Mouse (Mus musculus): ENCODE measurements around the gene Faf1.
A peak's percentile ranks its signal among the peaks of the same experiment; 100 is the strongest.
"Not testable (repeated sequence)": the region's sequence is repeated elsewhere in the genome, so short reads cannot be mapped to it uniquely, and the experiment has no call there.

Gene Faf1

DNA sequence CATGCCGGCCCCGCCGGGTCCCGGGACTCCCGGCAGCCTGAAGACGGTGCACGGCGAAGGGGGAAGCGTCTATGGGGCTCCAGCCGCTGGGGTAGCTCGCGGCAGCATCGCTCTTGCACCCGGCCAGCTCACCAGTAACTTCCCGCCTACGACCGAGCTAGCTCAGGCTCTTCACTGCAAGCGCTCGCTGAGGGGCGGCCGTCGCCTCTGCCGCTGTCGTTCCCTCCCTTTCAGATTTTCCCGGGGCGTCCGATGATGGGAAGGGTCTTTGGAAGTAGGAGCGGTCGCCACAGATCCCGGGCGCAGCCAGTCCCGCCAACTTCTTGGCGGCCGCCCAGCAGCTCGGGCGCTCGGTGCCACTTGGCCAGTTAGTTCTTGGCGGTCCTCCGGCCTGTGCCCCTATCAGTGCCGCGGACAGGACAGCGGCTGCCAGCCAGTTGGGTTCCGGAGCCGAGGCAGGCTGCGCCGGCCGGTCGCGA, 10.4 kb upstream of the Faf1 start:
- DNase-seq = no peak

DNA sequence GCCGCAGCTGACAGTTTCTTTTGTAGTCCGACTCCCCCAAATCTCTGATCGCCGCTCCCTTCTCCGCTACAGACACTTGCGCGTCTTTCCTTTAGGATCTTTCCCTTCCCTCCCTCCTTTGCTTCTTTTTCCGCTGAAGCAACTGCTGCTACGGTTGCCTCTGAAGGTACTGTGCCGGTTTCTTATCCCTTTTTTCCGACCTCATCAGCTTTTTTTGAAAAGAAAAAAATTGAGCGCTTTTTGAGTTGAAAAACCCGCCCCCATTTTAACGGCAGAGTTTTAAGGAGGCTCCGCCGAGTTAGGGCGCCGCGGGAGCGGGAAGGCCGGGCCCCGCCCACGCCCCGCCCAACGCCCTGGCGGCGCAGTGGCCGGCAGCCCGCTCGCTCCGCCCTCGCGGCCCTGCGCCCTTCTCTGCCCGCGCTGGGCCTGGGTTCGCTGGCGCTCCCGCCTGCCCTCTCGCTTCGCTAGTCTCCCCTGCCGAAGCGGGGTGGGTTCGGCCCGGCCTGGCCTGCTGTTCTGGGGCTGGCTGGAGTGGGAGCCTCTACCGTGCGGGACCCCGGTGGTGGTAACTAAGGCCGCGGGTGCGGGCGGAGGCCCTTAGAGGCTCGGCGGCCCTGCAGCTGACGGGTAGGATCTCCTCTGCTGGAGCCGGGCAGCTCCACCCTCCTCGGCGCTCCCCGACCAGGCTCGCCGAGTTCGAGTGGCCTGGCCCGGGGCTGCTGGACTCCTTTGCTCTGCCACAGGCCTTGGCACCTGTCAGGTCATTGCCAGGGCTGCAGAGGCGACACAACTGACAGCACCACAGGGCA, 9.7 kb upstream of the Faf1 start, which contains the start of gene Cdkn2c:
Cdkn2c (minus strand) TSS at position 729 of the 809 bp plus-strand sequence.
- DNase-seq = peak; percentile 93

DNA sequence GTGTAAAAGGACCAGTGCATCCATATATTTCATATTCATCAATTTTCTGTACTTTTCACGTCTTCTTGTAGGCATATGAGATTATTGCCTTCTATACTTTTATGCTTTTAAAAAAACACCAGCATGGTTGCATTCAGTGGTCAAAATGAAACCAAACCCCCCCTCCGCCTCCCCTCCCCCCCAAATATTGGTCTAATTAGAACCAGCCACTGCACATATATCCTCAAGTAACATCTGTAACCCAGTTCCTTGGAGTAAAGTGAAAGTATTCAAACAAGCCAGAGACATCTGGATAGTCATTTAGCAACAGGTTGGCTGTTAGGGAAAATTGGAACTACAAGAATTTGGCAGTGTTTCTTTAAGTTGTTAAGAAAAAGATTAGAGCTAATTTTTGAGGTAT, 8.9 kb upstream of the Faf1 start:
- DNase-seq = no peak

DNA sequence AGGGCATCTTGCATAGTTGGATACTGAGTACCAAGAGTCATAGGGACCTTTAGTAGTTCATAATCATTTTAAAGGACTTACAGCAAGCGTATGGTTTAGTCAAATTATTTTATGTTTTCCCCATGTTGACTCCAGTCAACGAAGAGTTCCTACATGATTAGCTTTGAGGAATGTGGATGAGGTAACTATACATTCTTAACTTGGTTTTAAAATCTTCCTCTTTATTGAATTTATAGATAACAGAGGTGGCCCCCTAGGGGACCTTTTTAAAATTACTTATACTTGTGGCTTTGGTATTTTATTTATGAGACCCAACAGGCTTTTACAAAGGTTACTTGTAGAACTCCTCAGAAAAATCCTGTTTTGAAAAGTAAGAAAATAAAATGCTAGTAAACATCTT, 6.2 kb upstream of the Faf1 start:
- DNase-seq = peak; percentile 45

DNA sequence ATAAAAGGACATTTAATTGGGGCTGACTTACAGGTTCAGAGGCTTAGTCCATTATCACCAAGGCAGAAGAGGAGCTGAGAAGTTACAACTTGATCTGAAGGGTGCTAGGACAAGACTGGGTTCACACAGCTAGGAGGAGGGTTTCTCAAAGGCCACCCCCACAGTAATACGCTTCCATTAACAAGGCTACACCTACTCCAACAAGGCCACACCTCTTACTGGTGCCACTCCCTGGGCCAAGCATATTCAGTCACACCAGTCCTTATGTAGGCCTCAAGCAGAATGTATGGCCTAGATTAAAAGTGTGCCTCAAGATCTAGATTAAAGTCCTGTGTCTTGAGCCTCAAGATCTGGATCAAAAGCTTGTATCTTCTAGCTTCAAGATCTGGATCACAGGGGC, 4.4 kb upstream of the Faf1 start:
- no peak for DNase-seq

DNA sequence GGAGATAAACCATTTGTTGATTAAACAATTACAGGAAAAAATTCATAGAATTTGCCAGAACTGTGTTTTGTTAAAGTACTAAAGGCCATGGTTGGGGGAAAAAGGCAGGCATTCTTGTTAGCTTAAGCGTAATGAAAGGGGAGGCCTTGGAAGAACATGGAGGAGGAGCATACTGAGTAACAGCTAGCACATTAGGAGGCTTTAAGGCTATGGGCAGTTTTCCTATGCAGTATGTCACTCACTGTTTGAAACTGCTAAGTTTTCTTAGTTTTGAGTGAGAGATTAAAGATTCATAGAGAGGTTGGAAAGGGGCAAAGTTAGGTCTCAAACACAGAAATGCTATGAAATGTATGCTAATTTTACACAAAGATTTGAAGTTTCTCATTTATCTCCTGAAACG, 2.3 kb upstream of the Faf1 start:
- no peak for DNase-seq

DNA sequence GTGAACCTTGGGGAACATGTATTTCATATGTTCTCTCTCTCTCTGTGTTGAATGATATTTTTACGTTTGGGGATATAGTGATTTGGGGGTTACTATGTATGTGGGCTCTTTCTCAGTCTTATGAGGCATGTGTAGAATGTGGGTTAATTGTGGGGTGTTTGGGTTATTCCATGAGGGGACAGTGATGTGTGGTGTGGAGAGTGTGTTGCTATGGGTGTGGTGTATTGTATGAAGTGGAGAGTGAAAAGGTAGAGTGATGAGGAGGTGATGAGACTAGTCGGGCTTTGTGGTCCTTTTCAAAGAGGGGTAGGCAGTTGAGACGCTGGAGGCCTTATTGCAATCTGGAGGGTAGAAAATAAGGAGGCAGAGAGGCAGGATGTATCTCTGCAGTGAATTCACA, 833 bp downstream of the Faf1 start:
- no peak for DNase-seq

DNA sequence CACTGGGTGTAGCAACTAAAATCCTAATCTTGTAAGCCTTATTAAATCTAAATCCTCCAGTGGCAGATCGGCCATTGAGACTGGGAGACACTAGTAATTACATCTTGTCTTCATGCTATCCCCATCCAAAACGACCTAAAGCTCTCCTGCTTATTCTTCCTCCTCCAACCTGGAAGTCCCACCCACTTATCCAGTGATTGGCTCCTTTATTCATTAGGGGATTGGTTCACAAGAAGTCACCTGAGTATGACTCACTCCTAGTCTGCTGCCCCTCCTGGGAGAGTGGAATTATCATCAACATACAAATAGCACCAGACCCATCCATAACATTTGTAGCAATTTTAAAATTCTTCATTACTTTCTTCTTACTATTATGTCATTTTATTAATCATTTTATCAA, 7.2 kb downstream of the Faf1 start:
- DNase-seq = peak; percentile 46

DNA sequence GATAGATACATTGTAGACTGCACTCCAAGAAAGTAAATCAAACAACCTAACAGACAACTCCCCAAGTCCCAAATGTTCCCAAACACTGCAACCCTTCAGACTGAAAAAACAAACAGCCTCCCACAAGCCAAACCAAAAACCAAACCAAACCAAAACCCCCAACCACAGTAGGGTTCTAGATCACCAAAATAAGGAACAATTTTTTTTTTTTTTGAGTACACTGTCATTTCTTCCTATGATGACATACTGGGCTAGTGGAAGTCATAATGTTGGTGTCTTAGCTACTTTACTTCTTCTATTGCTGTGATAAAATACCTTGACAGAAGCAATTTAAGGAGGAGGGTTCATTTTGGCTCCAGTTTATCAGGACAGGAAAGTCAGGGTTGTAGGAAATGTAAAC, 16.3 kb downstream of the Faf1 start:
- DNase-seq = no peak

DNA sequence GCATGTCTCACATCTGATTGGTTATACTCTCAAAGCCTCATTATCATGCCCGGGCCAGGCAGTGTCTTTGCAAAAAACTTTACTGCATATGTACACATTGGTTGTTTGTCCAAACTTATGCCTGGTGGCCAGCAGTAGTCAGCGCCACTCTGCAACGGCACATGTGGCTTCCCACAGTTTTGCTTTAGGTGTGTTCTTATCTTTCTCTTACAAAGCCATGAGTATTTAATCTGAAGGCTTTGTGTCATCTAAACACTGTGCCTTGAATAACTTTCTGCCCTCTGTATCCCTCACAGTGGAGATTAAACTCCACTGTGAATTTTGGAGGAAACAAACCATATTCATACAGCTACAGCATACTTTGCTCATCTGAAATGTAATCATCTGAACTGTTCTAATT, 24.3 kb downstream of the Faf1 start:
- DNase-seq = not testable (repeated sequence)

DNA sequence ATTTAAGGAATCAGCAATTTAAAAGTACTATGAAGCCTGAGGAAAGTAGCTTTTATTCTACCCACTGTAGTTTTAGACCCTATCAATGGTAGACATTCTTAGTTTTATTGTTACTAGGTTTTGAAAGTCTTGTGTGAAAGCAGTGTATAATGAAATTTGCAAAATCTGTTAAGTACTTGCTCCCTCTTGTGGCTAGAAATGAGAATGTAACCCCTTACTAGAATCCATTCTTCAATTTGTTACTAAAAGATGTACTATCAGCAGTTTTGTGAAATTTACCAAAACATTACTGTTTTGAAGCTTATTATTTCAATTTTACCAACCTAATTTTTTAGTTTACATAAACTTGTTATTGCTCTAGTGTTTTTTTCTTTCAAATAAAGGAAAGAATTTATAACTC, 27.2 kb downstream of the Faf1 start:
- peak; percentile 62 for DNase-seq

DNA sequence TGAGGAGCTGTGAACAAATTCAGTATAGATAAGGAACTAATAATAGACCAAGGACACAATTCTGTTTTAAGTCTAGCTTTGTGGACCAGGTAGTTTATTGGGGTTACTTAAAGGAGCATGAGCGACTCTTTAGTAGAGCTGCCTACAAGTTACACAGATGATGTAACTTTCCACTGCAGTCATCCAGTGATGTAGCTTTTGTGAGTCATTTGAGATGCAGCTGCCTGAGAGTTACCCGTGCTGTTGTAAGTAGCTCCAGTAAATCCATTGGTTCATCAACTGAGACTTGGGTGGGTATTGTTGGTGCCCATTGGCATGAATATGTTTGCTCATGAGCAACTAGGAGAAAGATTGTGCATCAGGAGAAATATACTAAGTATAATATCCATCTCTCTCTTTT, 29.0 kb downstream of the Faf1 start:
- DNase-seq = no peak

DNA sequence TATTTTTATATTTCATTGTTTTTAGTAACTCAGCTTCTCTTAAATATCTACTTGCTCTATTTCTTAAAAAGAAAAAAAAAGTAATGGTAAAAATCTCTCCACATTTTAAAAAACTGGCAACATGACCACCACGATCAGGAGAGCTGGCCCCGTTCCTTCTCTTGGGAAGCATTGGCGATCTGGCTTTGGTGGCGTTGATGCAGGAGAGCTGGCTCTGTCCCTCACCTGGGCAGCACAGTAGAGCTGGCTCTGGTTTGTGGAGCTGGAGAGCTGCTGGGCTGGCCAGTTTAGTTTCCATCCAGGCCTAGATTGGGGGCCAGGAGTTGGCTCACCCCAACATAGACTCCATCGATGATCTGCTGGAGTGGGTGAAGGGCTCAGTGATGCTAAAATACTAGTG, 42.9 kb downstream of the Faf1 start:
- no peak for DNase-seq

DNA sequence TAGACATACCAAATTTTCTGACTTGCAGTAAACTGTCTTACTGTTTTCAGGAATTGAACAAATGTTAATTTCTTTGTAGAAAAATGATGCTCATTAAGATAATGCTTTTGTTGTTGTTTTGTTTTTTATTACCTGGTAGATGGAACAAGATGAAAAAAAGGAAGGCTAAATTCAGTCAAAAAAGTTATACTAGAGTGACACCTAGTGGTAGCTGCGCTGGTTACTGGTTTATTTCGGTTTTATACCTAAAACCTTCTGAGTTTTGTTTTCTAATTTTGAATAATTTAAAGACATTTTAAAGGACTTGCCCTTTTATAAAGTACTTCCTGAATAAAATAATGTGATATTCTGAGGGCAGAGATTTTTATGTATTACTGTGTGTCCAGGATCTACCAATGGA, 52.9 kb downstream of the Faf1 start:
- DNase-seq = peak; percentile 64

DNA sequence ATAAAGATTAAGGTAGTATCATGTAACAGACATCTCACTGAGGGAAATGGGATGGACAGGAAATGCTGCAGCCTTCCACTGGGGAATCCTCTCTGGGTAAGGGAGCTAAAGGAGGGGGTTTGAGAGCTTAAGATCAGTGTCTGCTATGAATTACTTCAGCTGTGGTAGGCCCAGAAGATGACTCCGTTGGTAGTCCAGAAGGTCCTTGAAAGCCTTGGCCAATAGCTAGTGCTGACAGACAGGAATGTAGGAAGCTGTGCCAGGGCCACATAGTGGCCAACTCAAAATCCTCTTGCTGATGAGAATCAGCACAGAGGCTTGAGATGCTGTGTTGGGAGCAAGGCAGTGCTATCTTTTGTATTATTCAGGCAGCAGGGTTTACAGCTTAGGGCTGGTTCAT, 59.4 kb downstream of the Faf1 start:
- no peak for DNase-seq

DNA sequence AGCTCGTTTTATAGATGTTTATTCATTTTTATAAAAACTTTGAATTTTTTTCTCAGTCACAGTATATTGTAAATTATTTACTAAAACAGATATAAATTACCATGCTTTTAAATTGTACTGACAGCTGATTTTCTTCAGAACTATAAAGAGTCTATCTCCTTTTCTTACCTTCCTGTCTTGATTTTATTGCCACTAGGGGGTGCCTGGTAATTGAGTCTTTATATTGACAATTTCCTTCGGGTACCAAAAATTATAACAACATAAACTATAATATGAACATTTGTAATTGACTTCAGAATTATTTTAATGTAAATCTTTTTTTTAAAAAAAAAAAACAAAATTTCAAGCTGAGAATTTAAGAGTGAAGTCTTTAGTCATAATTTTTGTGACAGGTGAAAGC, 67.6 kb downstream of the Faf1 start:
- peak; percentile 9 for DNase-seq

DNA sequence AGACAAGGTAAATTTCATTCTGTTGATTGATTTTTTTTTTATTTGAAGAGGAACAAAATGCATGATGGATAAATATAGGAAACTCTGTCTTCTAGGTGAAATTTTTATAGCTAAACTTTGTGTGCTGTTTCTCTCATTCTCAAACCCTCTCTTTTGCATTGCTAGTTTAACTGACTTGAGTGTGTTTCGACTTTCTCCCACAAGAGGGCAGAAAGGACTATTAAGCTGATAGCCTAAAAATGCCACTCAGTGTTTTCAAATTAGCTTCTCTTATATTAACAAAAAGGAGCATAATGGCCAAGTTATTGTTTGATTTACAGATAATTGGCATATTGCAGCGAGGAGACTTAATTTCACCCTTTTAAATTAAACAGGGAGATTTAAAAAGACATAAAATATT, 82.6 kb downstream of the Faf1 start:
- peak; percentile 64 for DNase-seq

DNA sequence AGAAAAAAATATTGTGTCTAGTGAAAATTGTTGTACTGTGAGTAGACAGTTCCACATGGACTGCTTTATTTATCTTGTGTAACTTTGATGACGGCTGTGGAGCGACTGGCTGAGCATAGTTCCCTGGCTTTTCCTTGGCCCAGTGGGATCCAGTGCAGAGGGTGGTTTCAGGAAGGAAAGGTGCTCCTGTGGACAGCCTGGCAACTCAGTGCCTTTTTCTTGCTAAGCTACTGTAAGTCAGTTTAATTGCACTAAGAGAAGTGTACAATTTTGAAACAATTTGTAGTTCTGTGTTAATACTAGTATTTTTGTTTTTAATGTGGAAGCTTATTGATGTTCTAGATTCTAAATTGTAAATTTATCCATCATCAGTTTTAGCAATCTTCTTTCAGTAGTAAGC, 83.5 kb downstream of the Faf1 start:
- DNase-seq = no peak

DNA sequence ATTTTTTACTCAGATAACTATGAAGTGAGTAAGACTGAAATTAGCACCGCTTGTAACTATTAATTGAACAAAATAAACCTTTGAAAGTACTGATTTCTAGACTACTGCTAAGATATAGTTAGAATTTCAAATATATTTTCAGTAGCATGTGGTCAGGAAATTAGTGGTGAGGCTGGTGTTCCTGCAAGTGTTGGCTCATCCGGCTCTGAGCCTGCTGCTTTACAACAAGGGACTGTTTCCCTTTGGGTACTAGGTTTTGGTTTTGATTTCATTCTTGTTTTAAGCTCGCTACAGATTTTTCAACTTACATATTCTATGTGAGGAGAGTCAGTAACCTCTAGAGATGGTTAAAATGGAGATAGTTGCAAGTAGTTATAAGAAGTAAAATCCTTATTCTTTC, 84.1 kb downstream of the Faf1 start:
- no peak for DNase-seq

DNA sequence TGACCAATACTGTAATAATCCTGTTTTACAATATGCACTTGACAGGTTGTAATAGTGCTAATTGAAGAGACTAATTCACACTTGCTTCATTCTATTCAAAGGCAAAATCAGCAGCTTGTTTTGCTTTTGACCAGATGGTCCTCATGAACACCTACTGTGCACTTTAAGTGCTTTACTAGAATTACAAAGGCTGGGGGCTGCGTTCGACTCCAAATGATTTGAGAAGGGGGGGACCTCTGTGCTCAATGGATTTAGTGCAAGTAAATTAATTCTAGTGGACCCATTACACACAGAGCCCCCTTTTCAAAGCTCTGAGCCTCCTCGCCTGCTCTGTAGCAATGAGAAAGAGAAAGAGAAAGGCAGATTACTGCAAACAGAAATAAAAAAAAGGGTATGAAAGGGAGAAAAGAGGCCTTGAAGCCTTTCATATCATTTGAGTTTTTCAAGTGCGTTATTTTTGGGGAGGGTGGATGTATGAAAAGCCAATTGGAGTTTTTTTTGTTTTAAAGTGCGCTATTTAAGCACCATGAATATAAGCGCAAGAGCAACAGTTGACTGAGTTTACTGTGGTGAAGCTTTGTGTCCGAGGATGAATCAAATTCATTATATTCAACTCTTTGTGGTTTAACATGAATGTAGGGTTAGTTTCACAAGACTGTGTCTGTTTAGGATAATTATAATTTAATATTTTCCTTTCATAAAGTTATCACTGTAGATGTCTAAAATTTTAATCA, 86.5 kb downstream of the Faf1 start:
- DNase-seq = peak; percentile 42

DNA sequence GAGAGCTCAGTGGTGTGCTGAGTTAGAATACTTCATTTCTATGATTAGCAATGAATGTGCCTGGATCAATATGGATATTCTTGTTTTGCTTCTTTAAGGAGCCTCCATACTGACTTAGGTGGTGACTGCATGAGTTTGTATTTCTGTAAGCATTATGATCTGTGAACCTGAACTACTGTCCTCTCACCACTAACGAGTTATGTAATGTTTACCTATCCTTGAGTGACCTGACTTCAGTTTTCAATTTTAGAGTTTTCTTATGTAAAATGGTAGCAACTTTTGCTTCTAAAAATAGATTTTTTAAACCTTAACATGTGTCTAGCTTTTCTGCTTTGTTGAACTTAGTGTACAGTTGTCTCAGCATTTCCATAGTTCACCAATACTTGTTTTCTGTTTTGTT, 92.7 kb downstream of the Faf1 start:
- no peak for DNase-seq

DNA sequence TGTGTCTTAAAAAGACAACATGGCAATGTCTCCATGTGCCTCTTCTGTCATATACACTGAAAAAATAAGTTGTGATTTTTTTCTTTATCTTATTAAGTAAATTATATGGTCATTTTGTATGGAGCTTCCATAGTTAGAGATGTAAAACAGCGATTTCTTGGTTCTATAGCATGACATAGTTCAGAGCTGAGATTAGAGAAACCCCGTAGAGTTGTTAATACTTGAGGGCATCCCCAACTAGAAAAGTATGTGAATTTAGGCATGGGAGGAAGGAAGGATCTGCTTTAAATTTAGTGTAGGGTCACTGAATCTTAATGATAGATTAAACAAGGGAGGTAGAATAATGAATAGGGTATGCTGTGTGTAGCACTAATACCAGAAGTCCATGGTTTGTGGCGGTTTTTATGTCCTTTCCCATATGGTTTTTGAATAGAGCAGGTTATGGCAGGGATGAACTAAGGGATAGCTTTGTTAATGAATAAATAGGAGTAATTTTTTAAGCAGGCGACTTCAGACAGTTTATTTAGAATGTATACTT, 106.3 kb downstream of the Faf1 start:
- DNase-seq = no peak

DNA sequence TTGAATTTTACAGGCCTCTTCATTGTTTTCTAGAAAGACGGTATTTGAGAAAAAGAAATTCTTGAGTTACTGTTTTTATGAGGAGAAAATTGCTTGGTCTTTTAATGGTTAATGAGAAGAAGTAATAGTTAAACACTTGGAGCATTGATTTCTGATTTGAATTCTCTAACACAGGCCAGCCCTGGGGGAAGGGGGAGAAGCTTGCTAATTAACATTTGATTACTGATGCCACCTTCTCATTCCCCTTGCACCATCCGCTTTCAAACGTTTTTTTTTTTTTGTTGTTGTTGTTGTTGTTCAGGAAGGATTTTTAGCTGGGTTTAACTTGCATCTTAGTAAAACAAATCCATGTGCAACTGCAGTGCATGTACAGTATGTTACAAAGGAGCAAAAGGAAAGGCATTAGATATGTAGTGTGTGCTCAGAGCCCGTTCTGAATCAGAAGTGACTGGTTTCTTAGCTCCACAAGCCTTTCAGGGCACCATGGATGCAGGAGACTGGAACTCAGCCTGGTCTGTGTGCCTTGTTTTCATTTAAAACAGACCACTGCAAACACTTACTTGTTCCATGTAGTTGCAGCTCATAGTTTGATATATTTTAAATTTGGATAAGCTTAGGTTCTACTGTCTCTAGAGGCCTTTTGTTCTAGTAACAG, 113.1 kb downstream of the Faf1 start:
- no peak for DNase-seq

DNA sequence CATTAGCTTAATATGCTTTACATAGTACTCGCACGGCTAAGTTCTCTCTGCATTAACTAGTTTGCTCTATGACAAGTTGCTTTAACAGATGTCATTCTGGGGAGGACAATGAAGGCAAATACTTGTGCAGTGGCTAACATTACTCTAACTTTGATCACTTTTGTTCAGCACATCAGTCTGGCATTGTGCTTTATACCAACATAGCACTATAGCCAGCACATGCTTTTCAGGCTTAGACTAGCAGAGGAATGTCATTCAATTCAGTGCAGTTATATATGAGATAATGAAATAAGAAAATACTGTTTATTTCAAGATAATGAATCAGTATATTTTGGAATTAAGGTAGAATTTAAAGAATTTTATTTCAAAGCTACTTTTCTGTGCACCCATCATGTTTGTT, 115.9 kb downstream of the Faf1 start:
- no peak for DNase-seq
